Mouse (Mus musculus) lung, postnatal 0 days (tissue): ENCODE results near the gene Smoc1.

Source experiments
- CTCF ChIP-seq: IDR thresholded peaks from 2 replicates; pipeline ENCODE4 v1.5.1; 2016; ENCODE audit warnings: antibody characterized with exemption, mild to moderate bottlenecking
- EP300 ChIP-seq: IDR thresholded peaks from 2 replicates; pipeline ENCODE4 v1.6.1; 2016; ENCODE audit warnings: antibody characterized with exemption, mild to moderate bottlenecking, control low read depth

DNA sequence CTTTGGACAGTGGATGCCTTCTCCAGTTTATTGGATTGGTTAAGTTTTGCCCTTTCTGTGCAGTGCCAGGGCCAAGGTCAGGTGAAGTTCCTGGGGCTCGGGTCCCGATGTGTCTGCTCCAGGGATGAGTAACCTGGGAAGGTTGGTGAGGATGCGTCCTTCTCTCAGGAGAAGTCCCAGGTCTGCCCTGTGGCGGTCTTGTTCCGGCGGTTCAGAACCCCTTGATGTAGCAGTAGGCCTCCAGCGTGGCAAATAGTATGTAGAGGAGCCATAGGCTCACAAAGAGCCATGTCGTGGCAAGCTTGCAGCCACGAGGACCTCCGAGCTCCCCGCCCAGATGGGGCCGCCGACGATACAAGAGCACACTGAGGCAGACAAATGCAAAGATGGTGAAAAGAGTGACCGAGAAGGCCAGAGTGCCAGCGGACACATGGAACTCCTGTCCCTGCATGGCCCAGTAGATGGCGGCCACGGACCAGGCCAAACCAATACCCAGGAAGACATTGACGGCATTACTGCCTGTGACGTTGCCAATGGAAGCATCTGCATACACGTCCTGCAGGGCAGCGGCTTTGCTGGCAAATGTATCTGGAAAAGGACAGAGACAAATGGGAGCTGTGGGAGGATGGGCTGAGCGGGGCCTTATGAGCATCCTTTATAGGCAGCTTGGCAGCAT is 172.8 kb downstream of the Smoc1 start:
- TF ChIP-seq CTCF (peak; percentile 89), EP300 (no peak)
